Mouse (Mus musculus) thymus, postnatal 10 days (tissue): ENCODE results near the gene Add2.

Experiments used
- DNase-seq, 2 experiments: peaks; one replicate each; pipeline ENCODE4 v3.0.0; 2021; ENCODE audit warnings: low spot score in 2 of 2

The Add2 gene

GRCm38 (mm10) chr6:86048509-86048908 lies 20.0 kb downstream of the Add2 start:
- DNase-seq, result no peak

DNA sequence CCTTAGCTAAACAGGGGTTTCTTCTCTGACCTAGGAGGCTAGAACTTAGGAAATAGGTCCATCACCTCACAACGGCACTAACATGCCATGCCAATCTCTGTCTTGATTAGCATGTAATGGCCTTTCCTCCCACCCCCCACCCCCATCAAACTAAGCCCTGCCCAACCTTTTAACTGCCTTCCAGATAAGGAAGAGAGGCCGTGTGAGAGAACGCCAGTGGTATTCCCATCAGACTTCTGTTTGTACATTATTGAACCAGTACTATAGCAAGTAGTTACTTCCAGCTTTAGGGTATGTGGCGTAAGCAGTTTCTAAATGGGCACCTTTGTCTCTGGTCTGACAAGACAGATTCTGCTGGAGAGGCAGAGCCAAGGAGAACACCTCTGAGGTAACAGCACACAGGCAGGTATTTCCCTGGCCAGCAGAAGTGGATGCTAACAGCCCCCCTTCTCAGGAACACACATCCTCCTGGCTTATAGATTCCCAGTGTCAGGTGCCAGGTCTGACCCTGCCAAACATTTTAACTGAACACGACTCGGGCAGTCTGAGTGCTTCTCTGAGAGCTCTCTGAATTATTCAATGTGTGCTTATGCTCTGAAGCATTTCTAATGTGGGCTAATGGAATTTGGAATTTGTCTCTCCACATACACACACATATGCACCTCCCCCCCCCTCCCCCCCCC lies 22.2 kb downstream of the Add2 start:
- DNase-seq, result no peak

DNA sequence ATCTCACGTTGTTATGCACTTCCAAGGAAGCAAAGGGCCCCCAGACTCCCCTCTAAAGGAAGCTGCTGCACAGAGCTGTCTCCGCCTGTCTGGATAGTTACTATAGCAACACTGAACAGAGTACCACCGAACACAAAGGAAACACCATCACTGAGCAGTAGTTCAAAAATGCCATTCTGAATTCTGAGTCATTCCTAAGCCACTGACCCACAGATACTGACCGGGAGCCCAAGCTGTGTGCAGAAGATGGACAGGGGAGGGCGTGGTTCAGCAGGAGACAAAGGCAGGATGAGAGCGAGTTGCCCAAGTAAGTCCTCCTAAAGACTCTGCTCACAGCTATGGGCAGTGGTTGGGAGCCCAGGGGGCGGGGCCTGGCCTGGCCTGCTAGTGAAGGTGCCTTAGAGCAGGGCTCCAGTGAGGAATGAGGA lies 23.6 kb downstream of the Add2 start:
- DNase-seq, result no peak

- DNase-seq, result no peak
These were observed 24.1 kb downstream of the Add2 start for GRCm38 (mm10) chr6:86052556-86052955.

DNA sequence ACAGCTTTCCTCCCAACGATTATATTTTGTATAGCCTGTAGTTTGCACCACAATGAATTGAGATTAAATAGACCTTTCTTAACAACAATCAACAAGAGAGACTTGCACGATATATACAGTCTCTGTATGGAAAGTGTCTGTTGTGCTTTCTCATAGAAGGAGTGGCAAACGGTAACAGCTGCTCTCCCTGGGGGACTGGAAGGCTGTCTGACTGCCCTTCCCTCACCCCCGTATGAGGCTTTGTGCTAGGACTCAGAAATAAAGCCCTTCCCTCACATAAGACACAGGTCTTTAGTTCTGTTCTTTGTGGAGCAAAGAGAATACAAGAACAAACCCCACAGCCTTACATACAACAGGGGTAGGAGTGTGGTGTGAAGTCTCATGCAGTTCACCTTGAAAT lies 24.6 kb downstream of the Add2 start:
- no peak for DNase-seq

- DNase-seq, result no peak
These were observed 25.1 kb downstream of the Add2 start for GRCm38 (mm10) chr6:86053594-86053993.

GRCm38 (mm10) chr6:86058475-86058874 lies 30.0 kb downstream of the Add2 start:
- DNase-seq, result no peak

DNA sequence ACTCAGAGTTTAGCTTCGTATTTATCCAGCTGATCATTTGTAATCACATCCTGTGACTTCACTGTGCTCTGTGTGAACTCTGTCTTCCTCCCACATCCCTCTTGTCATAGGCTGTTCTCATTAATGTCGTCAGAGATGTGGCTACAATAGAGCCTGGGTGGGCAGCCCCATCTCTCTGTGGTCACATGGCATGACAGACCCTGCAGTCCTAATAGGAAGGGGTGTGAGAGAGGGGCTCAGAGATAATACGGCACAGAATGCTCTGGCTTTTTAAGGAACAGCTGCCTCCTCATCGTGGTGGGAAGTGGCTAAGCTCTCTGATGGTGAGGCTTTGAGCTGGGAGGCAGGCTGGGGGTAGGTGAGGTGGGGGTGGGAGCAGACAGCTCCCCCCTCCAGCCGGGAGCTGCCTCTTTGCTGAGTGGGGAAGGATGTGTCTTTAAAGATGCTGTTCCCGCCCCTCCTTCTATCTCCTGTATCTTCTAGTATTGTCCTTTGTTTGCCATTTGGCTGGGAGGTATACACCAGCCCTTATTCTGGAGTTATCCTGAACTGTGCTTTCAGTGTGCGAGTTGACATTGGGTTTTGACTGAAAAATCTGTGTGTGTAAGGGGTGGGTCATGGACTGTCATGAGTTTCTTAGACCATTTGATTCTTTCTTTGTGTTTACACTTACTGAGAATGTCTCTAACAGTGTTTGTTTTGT lies 30.8 kb downstream of the Add2 start:
- no peak for DNase-seq

GRCm38 (mm10) chr6:86060170-86060569 lies 31.7 kb downstream of the Add2 start:
- no peak for DNase-seq

DNA sequence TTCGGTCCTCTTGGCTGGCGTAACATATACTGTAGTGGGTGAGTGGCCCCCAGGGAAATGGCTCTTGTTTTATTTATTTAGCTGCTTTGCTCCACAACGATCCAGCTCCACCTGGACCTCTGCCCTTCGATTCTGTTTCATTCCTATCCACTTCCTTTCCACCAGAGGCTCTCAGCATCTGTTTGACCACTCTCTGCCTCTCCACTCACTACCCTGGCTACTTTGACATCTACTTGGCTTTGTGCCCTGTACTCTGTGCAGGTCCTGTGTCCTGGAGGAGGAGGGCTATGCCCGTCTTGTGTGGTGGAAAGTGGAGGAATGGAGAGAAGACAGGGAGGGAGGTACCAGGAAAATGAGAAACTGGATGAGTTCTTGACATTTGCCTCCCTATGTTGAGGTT lies 33.7 kb downstream of the Add2 start:
- DNase-seq, result no peak

DNA sequence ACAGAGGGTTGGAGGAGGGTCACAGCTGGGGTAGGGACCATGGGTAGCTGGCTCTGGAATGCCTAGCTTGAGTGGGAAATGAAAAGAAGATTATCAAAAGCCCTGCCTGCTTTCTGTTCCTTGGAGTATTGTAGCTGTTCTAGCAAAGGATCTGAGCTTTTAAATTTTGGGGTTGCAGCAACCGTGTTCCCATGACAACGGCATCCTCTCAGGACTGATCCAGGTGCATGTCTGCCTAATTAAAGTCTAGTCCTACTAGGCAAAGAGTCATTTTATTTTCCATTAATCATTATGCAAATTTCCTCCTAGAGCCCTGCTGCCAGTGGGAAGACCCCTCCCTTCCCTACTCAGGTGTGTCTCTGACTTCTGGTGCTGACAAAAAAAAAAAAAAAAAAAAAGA lies 34.2 kb downstream of the Add2 start:
- no peak for DNase-seq

GRCm38 (mm10) chr6:86064318-86065016 lies 36.0 kb downstream of the Add2 start:
- no peak for DNase-seq

DNA sequence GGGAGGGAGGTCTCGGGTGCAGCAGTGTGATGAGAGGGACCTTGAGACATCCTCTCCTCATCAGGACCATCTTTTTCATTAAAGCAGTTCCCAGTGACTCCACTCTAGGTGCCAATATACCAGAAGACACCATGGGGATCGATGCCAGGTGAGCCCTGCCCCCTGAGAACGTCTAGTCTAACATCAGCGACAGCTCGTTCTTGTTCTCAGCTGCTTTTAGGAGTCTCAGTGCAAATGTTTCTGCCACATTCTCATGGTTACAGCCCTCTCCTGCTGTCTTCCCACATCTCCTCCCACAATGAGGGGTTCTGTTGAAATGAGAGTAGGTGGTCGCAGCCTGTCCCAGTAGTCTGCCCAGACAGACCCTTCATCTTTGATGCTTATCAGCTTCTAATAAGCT lies 38.2 kb downstream of the Add2 start:
- no peak for DNase-seq

GRCm38 (mm10) chr6:86067145-86067544 lies 38.7 kb downstream of the Add2 start:
- no peak for DNase-seq

- no peak for DNase-seq
These were observed 40.5 kb downstream of the Add2 start for GRCm38 (mm10) chr6:86069009-86069408.

DNA sequence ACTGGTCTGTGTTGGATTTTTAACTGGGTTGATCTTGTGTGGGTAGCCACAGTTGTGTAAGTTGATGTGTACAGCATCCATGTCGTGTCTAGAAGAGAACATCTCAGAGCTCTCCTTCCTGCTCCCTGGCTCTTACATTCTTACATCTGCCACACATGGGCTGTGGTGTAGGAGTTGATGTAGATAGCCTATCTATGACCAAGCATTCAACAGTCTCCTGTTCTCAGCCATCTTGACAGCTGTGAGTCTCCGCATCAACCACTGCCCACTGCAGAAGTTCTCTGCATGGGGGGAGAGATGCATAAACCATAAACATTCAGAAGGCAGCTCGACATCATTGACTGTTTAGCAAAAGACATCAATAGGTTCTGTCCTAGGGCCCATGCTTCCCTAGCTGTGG lies 41.4 kb downstream of the Add2 start:
- no peak for DNase-seq

- DNase-seq, result no peak
These were observed 41.8 kb downstream of the Add2 start for GRCm38 (mm10) chr6:86070277-86070676.

DNA sequence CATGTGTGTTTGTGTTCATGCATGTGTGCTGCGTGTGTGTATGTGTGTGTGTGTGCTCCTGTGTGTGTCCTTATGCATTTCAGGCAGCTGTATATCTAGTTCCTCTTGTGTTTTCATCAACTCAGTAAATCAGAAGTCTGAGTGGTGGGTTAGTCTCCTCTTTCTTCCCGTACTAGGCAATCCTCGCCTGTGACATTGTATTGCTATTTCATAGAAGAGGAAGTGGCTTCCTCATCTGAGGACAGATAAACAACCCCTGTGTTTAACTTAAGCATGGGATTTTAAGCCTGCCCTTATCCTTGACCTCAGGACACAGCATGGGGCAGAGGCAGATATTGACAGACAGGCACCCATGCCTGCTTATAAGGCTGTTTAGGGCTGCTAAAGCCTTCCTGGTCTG lies 45.4 kb downstream of the Add2 start:
- no peak for DNase-seq

DNA sequence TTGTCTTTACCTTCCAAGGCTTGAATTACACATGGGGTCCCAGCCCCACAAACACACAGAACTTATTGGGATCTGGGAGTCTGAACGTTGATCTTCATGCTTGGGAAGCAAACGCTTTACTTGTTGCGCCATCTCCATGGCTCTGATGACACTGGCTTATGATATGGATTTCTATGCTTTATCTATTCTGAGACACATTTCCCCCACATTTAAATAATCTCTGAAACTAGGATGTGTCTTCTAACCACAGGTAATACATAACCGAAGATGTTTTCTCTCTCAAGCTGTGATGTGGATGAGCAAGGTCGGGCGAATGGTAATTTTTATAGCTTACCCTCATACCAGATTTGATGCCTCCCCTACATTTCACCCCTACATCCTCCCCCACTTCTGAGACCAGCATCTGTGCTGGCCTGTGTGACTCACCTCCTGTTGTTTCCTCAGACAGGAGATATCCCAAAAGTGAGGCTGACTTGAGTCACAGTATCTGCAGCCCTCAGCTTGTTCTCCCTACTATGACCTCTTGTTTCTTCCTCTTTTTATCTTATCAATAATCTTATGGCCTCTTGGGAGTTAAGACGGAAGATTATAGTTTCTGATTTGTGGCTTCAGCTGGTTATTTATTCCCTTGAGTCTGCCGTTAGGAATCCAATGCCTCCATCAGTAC lies 46.2 kb downstream of the Add2 start:
- DNase-seq, result no peak

DNA sequence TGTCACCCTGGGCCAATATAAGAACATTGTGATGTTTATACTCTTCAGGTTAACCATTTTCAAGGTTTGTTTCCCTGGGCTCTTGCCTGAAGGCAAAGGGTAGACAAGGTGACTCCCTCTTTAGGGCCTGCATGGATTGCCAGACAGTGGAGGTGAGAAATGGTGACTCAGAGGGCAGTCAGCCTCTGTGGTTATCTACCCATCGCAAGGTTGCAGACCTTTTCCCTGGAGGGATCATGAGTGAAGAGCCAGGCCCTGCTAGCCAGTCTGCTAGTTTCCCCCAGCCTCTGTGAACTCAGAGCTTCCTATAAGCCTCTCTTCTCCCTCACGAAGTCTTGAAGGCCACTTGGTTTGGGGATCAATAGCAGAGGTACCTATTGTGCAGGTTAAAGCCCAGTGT lies 48.0 kb downstream of the Add2 start:
- DNase-seq, result no peak

GRCm38 (mm10) chr6:86077880-86078279 lies 49.4 kb downstream of the Add2 start:
- no peak for DNase-seq

GRCm38 (mm10) chr6:86078361-86079010 lies 50.0 kb downstream of the Add2 start:
- no peak for DNase-seq
